Mouse (Mus musculus) adrenal gland, postnatal 36 days (tissue): Measurements from ENCODE around the gene Prdx1. TPM values are rescaled to one million over a fixed set of nuclear protein-coding genes. Genes with fewer than 3 reads are reported as not detected.
"Not testable (repeated sequence)": the region's sequence is repeated elsewhere in the genome, so short reads cannot be mapped to it uniquely, and the experiment has no call there.

Experiments used
- DNase-seq, 2 experiments: peaks; one replicate each; pipeline ENCODE4 v3.0.0; 2021; ENCODE audit warnings: mixed read lengths in 1 of 2
- total RNA-seq, 2 experiments: library from RNA; stranded (reverse); gene quantifications; 2 replicates each; pipeline ENCODE4 v1.2.3; 2021

Prdx1 gene
- total RNA-seq, 2 experiments from 2014 or later: 682 to 824 TPM

DNA sequence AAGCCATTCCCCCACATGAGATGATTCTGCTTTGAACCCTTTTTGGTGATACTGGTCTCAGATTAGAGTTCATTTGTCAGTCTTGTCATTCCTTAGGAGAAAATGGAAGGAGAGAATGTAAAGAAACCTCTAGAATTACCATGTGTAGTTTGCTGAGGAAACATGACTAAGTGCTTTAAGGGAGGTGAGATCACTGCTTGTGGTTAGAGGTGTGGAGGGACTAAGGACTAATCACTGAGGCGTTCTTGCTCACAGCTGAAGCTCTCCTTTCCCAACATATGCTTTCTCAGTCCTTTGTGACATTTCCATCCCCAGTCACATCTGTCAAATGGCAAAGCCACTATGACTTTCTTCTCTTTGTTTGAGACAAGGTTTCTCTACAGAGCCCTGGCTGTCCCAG is 7.5 kb upstream of the Prdx1 start:
- DNase-seq: no peak

DNA sequence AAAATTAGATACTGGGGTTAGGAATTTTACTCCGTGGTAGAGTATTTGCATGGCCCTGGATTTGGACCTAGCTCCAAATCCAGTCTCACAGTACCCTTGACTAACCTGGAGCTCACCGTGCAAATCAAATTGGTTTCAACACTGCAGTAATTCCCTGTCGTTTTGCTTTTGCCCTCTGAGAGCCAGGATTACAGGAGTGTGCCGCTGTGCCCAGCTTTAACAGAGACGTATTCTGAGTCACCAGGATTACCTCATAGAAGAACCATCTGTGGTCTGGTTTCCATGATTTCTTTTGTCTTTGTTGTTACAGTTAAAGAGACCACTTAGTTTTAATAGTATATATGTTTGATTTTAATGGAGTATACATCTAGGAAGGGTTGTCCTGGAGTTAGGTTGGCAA is 6.2 kb upstream of the Prdx1 start:
- DNase-seq: no peak

DNA sequence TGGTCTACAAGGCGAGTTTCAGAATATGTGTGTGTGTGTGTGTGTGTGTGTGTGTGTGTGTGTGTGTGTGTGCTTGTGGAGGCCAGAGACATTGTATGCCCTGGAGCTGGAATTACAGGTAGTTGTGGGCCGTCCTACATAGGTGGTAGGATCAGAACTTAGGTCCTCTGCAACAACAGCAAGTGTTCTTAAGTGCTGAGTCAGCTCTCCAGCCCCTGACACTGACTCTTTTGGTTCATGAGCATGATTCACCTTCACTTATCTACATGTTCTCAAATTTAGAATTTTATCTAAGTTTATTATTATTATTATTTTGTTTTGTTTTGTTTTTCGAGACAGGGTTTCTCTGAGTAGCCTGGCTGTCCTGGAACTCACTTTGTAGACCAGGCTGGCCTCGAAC is 4.8 kb upstream of the Prdx1 start:
- not testable (repeated sequence) for DNase-seq

DNA sequence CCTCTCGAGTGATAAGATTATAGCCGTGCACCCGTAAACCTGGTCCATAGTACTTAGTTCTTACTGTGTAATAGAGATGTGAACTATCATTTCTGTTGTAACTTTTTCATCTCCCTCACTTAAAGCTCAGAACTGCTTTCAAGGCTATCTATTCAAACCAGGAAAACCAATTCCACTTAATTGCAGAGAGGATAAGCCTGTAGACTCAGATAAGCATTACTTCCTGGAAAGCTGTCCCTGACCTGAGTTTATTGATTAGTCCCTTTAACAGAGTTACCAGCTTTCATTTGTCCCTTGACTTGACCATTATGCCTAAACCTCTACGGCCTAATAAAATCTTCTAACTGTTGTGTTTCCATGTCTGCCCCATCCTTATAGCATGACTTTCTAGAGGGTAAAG is 1.4 kb upstream of the Prdx1 start:
- no peak for DNase-seq

DNA sequence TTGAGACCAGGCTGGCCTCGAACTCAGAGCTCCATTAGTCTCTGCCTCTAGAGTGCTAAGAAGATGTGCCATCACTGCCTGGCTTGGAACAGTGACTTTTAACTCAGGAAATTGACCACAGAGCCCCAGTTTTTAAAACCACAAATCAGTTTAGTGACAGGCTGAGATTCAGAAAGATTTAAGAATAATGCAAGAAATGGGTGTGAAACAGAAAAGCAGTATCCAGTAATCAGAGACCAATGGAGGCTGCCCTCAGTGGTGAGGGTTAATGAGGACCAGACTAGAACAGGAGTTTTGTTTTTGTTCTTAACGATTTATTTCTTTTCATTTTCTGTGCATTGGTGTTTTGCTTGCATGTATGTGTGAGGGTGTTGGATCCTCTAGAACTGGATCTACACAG is 679 bp upstream of the Prdx1 start:
- no peak for DNase-seq

DNA sequence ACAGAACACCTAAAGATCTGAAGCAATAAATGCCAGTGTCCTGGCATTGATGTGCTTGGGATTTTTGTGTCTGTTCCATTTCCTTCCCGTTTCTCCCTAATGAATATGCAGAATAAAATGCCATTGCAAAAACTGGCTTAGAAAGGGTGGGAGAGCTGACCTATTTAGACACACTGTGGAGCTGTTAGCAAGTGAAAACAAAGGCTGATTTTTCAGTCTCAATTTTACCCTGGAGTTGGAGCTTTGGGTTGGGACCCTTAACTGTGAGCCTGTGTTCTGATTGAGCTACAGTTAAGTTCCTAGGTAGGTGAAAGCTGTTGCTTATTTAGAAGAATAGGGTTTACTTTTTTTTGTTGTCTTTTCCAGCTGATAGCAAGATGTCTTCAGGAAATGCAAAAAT is 1.7 kb downstream of the Prdx1 start:
- no peak for DNase-seq

DNA sequence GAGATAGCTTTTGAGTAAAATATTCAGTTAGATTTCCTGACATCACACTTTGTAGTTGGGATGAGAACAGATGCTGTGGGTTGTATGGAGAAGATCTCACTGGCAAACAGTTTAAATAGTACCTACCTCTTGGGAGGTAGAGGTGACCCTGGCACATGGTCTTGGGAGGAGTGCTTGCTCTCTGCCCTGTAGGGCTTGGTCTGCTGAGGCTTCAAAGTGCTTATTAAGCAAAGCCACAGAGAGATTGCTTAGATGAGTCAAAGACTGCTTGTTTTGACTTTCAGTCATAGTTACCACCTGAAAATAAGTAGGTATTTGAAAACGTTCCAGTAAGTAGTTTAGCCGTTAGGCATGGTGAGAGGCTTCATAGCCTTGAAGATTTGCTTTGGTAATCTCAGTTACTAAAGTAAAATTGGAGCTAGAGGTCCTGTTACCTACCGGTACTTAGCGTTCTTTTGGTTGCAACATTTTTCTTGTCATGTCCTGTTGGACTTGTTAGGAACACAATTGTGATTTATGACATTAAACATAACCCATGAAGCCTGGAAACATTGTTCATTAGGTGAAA is 4.0 kb downstream of the Prdx1 start:
- DNase-seq: no peak

DNA sequence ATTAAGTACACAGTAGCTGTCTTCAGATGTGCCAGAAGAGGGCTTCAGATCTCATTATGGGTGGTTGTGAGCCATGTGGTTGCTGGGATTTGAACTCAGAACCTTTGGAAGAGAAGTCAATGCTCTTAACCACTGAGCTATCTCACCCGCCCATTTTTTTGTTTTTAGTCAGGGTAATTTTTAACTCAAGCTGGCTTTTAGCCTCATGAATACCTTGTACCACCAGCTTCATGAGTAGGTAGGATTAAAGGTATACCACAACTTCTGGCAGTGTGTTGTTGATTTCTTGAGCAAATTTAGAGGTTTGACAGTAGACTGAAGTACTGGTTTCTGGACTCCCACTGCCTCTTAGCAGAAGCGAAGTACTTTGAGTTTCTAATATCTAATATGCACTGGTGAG is 6.8 kb downstream of the Prdx1 start:
- DNase-seq: no peak

DNA sequence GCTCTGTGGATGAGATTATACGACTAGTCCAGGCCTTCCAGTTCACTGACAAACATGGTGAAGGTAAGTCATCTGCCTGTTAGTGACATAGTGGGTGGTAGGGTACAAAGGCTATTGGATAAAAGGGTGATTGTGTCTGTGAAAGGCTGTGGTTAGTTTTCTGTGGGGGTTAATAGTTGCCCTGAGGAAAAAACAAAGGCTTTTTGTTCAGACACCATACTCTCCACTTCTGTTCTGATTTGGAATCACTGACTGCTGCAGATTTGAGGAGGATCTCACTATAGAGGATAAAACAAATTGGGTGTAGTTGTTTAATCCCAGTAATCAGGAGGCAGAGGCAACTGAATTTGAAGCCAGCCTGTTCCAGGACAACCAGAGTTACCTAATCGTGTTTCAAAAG is 8.4 kb downstream of the Prdx1 start:
- no peak for DNase-seq

DNA sequence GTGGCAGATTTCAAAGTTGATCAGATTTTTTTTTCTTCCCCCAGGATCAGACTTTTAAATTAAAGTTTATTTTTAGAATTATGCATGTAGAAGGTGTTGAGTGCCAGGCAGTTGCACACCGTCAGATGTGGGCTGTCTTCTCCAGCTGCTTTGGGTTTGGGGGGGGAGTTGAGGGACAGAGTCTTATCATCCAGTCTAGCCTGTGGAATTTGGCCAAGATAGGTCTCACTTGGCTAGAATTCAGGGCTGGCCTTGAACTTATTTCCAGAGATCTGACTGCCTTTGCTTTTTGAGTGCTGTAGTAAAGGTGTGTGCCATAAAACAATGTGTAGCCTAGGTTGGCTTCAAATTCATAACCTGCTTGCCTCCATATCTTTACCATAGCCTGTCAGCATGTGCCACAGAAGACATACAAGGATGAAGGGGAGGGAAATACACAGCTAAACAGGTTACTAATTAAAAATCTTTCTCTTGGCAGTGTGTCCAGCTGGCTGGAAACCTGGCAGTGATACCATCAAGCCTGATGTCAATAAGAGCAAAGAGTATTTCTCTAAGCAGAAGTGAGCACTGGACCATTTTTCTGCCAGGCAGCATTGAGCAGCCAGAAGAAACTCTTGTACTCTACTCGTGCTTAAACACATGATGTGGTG is 13.5 kb downstream of the Prdx1 start:
- peak; percentile 57 to 66 for DNase-seq

DNA sequence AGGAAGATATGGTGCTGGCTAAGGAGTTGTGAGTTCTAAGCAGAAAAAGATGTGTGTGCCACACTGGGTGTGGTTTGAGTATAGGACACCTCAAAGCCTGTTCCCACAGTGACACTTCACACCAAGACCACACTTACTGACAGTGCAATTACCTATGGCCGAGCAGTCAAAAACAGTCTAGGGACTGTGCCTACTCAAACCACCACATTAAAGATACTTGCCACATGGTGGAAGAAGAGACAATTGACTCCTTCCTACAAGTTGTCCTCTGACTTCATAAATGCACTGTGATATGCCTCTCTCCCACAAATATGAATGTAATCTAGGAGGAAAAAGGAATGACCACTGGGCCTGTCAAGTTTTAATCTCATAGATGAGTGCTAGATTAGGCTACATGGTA is 15.6 kb downstream of the Prdx1 start:
- DNase-seq: no peak

DNA sequence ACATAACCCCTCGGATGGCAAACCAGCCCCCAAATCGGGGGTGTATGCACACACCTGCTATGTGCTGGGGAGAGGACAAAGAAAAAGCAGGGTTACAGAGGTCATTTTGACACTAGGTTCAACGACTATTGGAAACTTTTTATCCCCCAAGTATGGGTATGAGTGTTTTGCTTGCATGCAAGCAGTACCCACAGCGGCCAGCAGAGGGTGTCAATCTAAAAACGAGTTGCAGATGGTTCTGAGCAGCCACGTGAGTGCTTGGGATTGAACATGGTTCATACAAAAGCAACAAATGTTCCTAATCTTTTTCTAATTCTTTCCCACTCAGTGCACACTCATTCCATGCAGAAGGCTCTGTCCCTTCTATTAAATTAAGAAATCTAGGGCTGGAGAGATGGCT is 18.5 kb downstream of the Prdx1 start:
- peak; percentile 81 to 82 for DNase-seq

DNA sequence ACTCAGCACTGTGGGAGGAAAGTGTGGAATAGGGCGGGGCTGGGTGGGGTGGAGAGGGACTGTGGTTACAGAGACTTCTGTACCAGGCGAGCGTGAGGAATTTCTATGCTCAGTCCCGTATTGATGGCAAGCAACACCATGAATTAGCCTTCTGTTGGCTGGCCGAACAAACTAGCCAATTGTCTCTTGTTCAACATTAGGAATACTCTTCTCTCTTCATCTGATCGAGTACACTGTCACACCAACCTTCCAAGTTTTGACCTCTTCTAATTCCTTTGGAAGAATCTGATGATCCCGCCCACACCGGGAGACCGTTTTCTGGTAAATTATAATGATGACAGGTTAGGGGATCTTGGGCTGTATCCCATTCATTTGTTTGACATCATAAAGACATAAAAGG is 22.3 kb downstream of the Prdx1 start:
- no peak for DNase-seq

DNA sequence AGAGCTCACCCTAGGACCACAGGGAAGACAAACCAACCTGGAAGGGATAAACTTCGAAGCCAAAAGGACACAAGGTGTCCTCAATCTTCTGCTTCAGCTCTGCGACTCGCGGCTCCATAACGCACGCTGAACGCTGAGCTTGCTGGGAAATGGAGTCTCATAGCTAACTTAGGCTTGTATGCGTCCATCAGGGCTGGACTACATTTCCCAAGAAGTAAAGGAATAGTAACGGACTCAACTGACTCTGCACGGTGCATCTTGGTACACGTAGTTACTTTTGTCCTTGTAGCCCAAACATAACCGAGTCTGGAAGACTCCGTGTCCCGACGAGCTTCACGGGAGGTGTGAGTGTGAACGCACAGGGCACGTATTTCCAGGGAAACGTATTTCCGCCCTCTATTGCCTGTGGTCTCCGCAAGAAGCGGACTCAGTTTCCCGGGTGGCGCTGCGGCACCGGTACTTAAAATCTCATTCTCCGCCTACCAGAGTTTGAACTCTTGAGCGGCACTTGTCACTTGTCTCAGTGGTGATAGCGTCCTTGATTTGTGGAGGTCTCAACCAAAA is 22.9 kb downstream of the Prdx1 start, which contains the start of the genes Mmachc and Ccdc163:
Mmachc (minus strand) TSS at position 206 of the 564 bp plus-strand sequence.
Ccdc163 (plus strand) TSS at position 309 of the 564 bp plus-strand sequence.
- DNase-seq: peak; percentile 92

DNA sequence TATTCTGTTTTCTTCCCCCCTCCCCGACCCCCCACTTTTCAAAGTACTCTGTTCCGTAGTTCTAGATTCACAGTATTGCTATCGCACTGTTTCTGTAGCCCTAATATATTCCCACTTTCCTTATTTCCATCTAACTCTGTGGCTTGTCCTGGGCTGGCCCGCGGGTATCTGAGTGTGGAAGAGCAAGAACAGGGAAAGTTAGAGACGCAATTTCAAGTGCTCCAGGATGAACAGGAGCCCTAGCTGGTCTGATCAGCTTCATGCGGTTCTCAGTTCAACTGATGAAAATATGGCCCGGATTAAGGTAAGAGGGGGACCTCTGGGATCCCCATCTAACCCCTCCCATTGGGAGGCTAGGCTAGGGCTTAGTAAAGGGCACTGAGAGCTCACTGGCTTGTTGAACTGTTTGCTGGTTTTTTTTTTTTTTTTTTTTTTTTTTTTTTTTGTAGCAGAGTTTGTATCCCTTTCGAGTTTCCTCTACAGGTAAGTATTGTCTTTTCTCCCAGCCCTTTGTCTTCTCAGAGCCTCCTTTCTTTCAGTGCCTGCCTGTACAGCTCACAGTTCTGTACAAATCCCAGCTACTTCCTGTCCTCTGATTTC is 23.5 kb downstream of the Prdx1 start:
- no peak for DNase-seq

DNA sequence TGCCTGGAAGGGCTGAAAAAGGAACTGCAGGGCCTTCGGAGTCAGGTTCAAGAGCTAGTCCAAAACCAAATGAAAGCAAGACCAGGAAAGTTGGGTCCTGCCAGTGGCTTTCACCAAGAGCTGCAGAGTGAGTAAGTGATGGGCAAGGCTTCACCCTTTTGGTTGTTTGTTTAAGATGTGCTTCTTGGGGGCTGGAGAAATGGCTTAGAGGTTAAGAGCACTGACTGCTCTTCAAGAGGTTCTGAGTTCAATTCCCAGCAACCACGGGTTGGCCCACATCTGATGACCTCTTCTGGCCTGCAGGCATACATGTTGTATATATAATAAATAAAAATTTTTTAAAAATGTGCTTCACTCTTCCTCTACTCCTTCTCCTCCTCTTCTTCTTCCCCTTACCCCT is 24.8 kb downstream of the Prdx1 start:
- DNase-seq: no peak

DNA sequence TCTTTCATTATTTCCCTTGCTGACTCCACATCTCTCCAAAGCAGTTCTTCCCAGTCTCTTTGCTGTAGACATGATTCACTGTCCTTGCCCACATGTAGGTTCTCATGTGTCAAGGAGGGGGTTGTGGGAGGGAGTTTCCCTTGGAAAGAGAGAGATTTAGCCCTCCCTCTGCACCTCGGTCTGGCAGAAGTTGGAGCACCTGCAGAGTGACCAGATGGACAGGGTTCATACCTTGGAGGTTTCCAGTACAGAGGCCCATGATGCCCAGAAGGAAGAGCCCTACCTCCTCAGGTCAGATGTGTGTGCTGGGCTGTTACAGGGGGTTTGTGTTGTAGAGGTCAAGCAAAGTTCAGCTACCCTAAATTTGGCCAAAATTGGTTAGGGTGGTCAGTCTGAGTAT is 27.2 kb downstream of the Prdx1 start:
- no peak for DNase-seq

DNA sequence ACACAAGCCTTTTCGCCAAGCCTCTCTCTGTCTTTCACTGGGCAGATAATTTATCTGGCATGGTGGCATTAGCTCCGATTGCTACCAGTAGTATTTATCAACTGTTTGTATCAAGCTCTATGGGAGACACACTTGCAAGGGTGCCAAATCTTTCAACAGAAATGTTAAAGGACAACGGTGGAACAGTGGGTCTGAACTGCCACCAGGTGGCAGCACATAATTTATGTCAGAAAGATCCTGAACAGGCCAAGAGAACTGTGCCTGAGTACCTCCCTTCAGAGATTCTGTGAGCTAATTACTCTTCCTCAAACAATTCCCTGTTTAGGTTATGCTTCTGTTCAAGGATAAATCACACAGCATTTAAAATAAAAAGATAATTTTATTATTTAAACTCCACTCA is 34.1 kb downstream of the Prdx1 start:
- DNase-seq: peak; percentile 66 to 81

DNA sequence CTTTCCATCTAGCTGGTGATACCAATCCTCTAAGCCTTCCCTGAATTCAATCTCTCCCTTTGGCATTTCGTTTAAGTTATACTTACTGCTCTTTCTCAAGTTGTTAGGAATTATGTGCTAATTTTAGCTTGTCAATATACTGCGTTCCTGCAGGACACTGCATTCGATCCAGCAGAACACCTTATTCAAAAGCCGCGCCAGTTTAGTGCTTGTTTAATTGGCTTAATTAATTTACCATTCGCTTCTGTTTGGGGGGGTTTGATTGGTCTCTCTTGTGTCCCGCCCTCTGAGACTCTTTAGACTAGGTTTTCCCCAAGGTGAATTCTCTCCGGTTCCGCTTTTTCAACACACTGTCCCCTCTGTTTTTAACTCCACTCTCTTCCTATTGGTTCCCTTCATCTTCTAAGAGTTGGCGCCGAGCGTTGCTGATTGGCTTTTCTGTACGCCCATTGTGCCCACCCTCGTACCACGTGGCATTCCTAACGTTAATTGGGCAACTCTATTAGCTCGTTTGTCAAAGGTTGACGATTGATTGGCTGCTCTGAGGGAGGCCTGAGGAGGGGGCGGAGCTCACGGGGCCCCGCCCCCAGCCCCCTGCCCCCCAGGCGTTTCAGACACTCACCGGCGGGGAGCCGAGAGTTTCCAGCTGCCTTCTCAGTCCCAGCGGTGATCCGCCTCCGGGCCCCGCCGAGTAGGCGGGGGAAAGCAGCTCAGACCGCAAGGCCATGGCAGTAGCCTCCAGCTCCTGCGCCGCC is 35.2 kb downstream of the Prdx1 start, which contains the start of gene Tesk2:
Tesk2 (plus strand) TSS at position 606 of the 755 bp plus-strand sequence.
- DNase-seq: peak; percentile 92 to 93

DNA sequence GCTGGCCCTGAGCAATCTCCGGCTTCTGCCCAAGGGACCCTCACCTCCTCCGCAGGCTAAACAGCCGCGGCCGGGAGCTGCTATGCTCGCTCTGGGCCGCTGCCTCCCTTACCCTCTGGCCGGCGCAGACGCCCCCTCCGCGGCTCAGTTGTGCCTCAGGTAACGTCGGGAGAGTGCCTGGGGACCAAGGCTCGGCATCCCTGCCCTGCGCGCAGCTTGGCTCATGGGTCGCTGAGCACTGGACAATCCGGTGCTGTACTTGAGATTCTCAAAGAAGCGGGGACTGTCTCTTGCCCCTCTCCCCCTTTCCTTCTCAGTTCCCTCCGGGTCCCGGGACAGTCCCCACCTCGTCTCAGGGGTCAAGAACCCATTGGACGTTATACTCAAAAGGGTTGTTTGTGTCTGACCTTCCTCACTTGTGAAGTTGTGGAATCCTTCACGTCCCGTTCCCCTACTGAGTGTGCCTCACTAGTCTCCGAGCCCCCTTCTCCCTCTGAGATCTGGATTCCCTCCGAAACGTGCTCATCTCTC is 35.8 kb downstream of the Prdx1 start:
- no peak for DNase-seq

DNA sequence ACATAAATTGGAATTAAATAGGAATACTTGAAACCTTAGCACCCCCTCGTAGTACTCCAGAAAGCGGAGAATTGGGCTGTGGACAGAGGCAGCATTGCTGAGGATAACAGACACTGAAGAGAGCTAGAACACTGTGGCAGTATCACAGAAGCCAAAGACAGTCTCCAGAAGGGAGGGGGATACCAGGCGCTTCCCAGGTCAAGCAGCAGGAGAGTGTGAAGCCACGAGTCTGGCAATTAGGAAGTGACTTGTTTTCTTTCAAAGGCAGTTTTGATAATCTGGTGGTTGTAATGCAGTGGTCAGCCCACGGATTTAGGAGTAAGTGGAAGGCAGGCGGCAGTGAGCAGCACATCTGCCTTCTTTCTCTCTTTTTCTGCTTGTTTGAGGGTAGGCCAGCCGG is 36.9 kb downstream of the Prdx1 start:
- DNase-seq: no peak

DNA sequence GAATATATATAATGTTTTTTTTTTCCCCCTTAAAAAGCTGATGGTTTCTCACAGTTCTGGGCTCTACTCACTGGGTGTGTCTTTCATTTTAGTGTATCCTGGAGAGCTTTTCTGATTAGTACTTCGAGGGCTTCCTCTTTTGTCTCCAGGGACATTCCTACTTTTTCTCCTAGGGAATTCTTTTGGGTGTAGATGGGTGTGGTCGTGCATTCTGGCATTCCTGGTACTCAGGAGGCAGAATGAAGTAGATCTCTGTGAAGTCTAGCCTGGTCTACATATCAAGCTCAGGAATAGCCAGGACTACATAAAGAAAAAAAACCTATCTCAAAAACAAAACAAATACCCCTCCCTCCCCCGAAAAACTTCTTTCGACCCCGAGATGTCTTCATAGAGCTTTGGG is 40.1 kb downstream of the Prdx1 start:
- DNase-seq: no peak
